Mouse (Mus musculus) liver, embryonic 15.5 days (tissue): Measurements from ENCODE around the gene Tatdn2. TPM values are rescaled to one million over a fixed set of nuclear protein-coding genes. Genes with fewer than 3 reads are reported as not detected.
A peak's percentile ranks its signal among the peaks of the same experiment; 100 is the strongest.

Source experiments
- ATAC-seq: fragments of 200-750 bp; cut with Nextera tagmentation; 2 replicates; pipeline ENCODE4 v1.8.0; 2017; ENCODE audit warnings: moderate number of reproducible peaks, mild to moderate bottlenecking, moderate library complexity; ENCODE audit not compliant: insufficient read depth
- H3K27ac ChIP-seq: fragments of 300-500 bp; sonication (generic); replicated peaks from 2 replicates; pipeline ENCODE4 v1.5.1; 2015; ENCODE audit warnings: mild to moderate bottlenecking, inconsistent platforms
- H3K27me3 ChIP-seq: fragments of 300-500 bp; sonication (generic); 2 replicates; pipeline ENCODE4 v1.6.1; 2015; ENCODE audit warnings: mild to moderate bottlenecking, inconsistent platforms
- H3K36me3 ChIP-seq: fragments of 300-500 bp; sonication (generic); replicated peaks from 2 replicates; pipeline ENCODE4 v1.6.1; 2015; ENCODE audit warnings: moderate library complexity, mild to moderate bottlenecking, inconsistent platforms
- H3K4me1 ChIP-seq: fragments of 300-500 bp; sonication (generic); replicated peaks from 2 replicates; pipeline ENCODE4 v1.6.1; 2015; ENCODE audit warnings: inconsistent platforms
- H3K4me2 ChIP-seq: fragments of 300-500 bp; sonication (generic); 2 replicates; pipeline ENCODE4 v1.6.1; 2015; ENCODE audit warnings: moderate library complexity, mild to moderate bottlenecking, inconsistent platforms
- H3K4me3 ChIP-seq: fragments of 300-500 bp; sonication (generic); replicated peaks from 2 replicates; pipeline ENCODE4 v1.5.1; 2015; ENCODE audit warnings: mild to moderate bottlenecking, inconsistent platforms
- H3K9ac ChIP-seq: fragments of 300-500 bp; sonication (generic); 2 replicates; pipeline ENCODE4 v1.6.1; 2015; ENCODE audit warnings: moderate library complexity, mild to moderate bottlenecking, inconsistent platforms
- H3K9me3 ChIP-seq: fragments of 300-500 bp; sonication (generic); replicated peaks from 2 replicates; pipeline ENCODE4 v1.6.1; 2016; ENCODE audit warnings: inconsistent platforms
- WGBS: fragments of 180-500 bp; shearing (Covaris S2); methylation state at CpG from one replicate; pipeline ENCODE4 v1.1.7; 2015; ENCODE audit warnings: mixed read lengths; ENCODE audit not compliant: insufficient replicate concordance; 5-methylcytosine and 5-hydroxymethylcytosine counted together
- microRNA-seq: library from miRNA; unstranded; fragments of <30 nt; microRNA quantifications from one replicate; pipeline ENCODE4, GENCODE M21; 2016
- polyA plus RNA-seq: library from polyadenylated mRNA; unstranded; fragments of >200 nt; fragmentation: Nextera tagmentation; extraction: Ambion mirVana; gene quantifications from 2 replicates; pipeline ENCODE4 v1.2.1, GENCODE M21; 2015

Tatdn2 gene
- polyA plus RNA-seq, 1 experiment from 2014 or later = 0.77 TPM

DNA sequence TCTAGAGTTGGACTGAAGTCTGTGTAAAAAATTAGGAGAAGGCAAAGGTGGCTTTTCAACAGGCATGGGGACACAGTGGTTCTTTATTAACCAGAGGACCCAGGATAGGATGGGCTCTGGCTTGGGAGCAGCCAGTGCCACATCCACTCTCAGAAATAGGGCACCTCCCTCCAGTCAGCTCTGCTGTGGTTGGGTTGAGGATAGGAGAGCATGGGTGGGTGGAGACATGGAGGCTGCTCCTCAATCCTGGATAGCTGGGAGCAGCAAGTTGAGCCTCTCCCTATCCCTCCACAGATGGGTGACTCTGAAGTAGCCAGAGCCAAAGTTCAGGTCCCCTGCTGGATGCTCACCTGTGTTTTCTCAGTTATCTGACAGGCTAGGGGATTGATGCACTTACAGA is 48.3 kb downstream of the Tatdn2 start:
- Histone ChIP-seq H3K27ac (no peak overlapping the region), H3K36me3 (no peaks in the 10 kb centered on the region), H3K9ac (no peak overlapping the region), H3K4me3 (no peak overlapping the region), H3K9me3 (no peaks in the 10 kb centered on the region), H3K4me2 (no peak overlapping the region), H3K27me3 (peaks cover 31% of the 10 kb centered on the region), H3K4me1 (peaks cover 4% of the 10 kb centered on the region)
- ATAC-seq = no peak

DNA sequence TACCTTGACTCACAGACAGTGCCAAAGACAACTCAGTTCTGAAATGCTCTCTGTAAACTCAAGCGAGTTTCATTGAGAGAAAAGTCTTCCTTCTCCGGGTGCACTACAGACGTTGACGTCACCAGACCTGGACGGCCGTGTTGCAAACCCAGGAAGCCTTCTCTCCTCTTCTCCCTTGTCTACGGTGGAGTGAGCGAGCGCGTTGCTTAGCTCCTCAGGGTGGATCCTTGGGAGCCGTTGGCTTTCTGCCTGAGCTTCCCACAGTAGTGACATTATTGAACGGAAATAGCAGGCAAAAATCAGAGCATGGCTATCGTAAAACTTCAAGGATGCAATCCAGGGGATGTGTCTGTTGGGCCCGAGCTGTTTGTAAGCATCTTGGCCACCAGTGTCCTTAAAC is 50.4 kb downstream of the Tatdn2 start:
- H3K9me3 ChIP-seq = no peaks in the 10 kb centered on the region
- no peak for ATAC-seq
- 67% methylated on average over 14 of the region's 14 CpGs for WGBS
- no peak overlapping the region for H3K9ac ChIP-seq
- no peaks in the 10 kb centered on the region for H3K4me1 ChIP-seq
- no peak overlapping the region for H3K4me3 ChIP-seq
- no peak overlapping the region for H3K4me2 ChIP-seq
- H3K36me3 ChIP-seq = no peaks in the 10 kb centered on the region
- H3K27ac ChIP-seq = no peak overlapping the region
- H3K27me3 ChIP-seq = peaks cover 32% of the 10 kb centered on the region

- Histone ChIP-seq H3K27ac (no peak overlapping the region), H3K4me2 (no peak overlapping the region), H3K4me3 (0 out of 2 replicates have a peak overlapping the region, but pooled peaks have one; percentile 4), H3K36me3 (no peaks in the 10 kb centered on the region), H3K4me1 (no peaks in the 10 kb centered on the region), H3K9me3 (no peaks in the 10 kb centered on the region), H3K9ac (no peak overlapping the region), H3K27me3 (peaks cover 32% of the 10 kb centered on the region)
- 35% methylated on average over 26 of the region's 26 CpGs for WGBS
- ATAC-seq = no peak
Measured at GRCm38 (mm10) chr6:113748351-113748750, 51.5 kb downstream of the Tatdn2 start.

- Histone ChIP-seq H3K4me3 (no peak overlapping the region), H3K36me3 (no peaks in the 10 kb centered on the region), H3K4me1 (no peaks in the 10 kb centered on the region), H3K4me2 (no peak overlapping the region), H3K9ac (no peak overlapping the region), H3K27ac (no peak overlapping the region), H3K9me3 (no peaks in the 10 kb centered on the region), H3K27me3 (peaks cover 32% of the 10 kb centered on the region)
- no peak for ATAC-seq
- WGBS = 44% methylated on average over 17 of the region's 17 CpGs
Measured at GRCm38 (mm10) chr6:113749119-113749685, 52.4 kb downstream of the Tatdn2 start.

Small RNAs within 50 kb of the gene (microRNA-seq; reads per million reads assigned to microRNA genes)
- 0.76 reads per million for gene Mir7042

Other genes with a start within 250 kb of the Tatdn2 start
- gene Il17re, start 238.6 kb upstream of the Tatdn2 start, polyA plus RNA-seq = 0.09 and 0.33 TPM in 2 replicates
- 9.1 and 12.0 TPM in 2 replicates for gene Il17rc, start 225.6 kb upstream of the Tatdn2 start, polyA plus RNA-seq
- 7.1 and 7.6 TPM in 2 replicates for gene Creld1, start 213.8 kb upstream of the Tatdn2 start, polyA plus RNA-seq
- 0.03 and 0.07 TPM in 2 replicates for gene Prrt3, start 195.1 kb upstream of the Tatdn2 start, polyA plus RNA-seq
- 40.9 and 41.2 TPM in 2 replicates for gene Emc3, start 165.4 kb upstream of the Tatdn2 start, polyA plus RNA-seq
- 7.5 and 8.4 TPM in 2 replicates for gene Fancd2, start 165.4 kb upstream of the Tatdn2 start, polyA plus RNA-seq
- not detected in 2 replicates for gene Fancd2os, start 96.3 kb upstream of the Tatdn2 start, polyA plus RNA-seq
- gene Brk1, start 92.3 kb upstream of the Tatdn2 start, polyA plus RNA-seq = 79.4 and 80.7 TPM in 2 replicates
- 8.7 and 10.8 TPM in 2 replicates for gene Vhl, start 73.1 kb upstream of the Tatdn2 start, polyA plus RNA-seq
- 11.9 and 13.5 TPM in 2 replicates for gene Irak2, start 58.6 kb upstream of the Tatdn2 start, polyA plus RNA-seq
- gene Ghrl, start 22.8 kb downstream of the Tatdn2 start, polyA plus RNA-seq = 0.17 TPM in 1 of 2 replicates, not detected in the other
- gene Sec13, start 43.7 kb downstream of the Tatdn2 start, polyA plus RNA-seq = 117 TPM in 2 replicates